Mouse (Mus musculus): ENCODE measurements around the gene Il6ra. TPM values are rescaled to one million over a fixed set of nuclear protein-coding genes. Genes with fewer than 3 reads are reported as not detected.

Gene Il6ra
- polyA plus RNA-seq, 1 experiment, result 10.4 TPM

GRCm38 (mm10) chr3:89823594-89823993 lies 89.4 kb downstream of the Il6ra start:
- no peaks in the 10 kb centered on the region for H3K36me3 ChIP-seq (ENCODE audit: control insufficient read depth, insufficient read depth, low read length)
- H3K4me1 ChIP-seq (replicated peaks; ENCODE audit: control insufficient read depth, insufficient read depth, low read length), result peaks cover 30% of the 10 kb centered on the region
- WGBS, result 48% methylated on average over 2 of the region's 2 CpGs
- no peaks in the 10 kb centered on the region for H3K27me3 ChIP-seq (ENCODE audit: control insufficient read depth, insufficient read depth, low read length)
- no peak for TF ChIP-seq CTCF (IDR thresholded peaks at IDR 0.05; ENCODE audit: borderline replicate concordance, control insufficient read depth, extremely low read depth, insufficient read depth, low read length, poor library complexity)
- no peak for TF ChIP-seq POLR2A (IDR thresholded peaks at IDR 0.05; ENCODE audit: control insufficient read depth, extremely low read depth, insufficient read depth, low read length, poor library complexity)
- no peak for DNase-seq
- H3K4me3 ChIP-seq (ENCODE audit: control insufficient read depth, insufficient read depth, low read length), result no peak overlapping the region
- no peak overlapping the region for H3K27ac ChIP-seq (ENCODE audit: control insufficient read depth, insufficient read depth, low read length)

GRCm38 (mm10) chr3:89821548-89822480 lies 91.2 kb downstream of the Il6ra start:
- no peaks in the 10 kb centered on the region for H3K27me3 ChIP-seq (ENCODE audit: control insufficient read depth, insufficient read depth, low read length)
- 39% methylated on average over 10 of the region's 10 CpGs for WGBS
- TF ChIP-seq POLR2A (IDR thresholded peaks at IDR 0.05; ENCODE audit: control insufficient read depth, extremely low read depth, insufficient read depth, low read length, poor library complexity) (no peak), CTCF (IDR thresholded peaks at IDR 0.05; ENCODE audit: borderline replicate concordance, control insufficient read depth, extremely low read depth, insufficient read depth, low read length, poor library complexity) (no peak)
- no peak for DNase-seq
- no peaks in the 10 kb centered on the region for H3K36me3 ChIP-seq (ENCODE audit: control insufficient read depth, insufficient read depth, low read length)
- peaks cover 30% of the 10 kb centered on the region for H3K4me1 ChIP-seq (replicated peaks; ENCODE audit: control insufficient read depth, insufficient read depth, low read length)
- H3K27ac ChIP-seq (ENCODE audit: control insufficient read depth, insufficient read depth, low read length), result peak overlapping the region; percentile 53; the same call in 1 of the 2 replicates
- H3K4me3 ChIP-seq (ENCODE audit: control insufficient read depth, insufficient read depth, low read length), result no peak overlapping the region

- DNase-seq, result peak; percentile 6
- H3K4me3 ChIP-seq (ENCODE audit: control insufficient read depth, insufficient read depth, low read length), result no peak overlapping the region
- H3K4me1 ChIP-seq (replicated peaks; ENCODE audit: control insufficient read depth, insufficient read depth, low read length), result peaks cover 30% of the 10 kb centered on the region
- no peaks in the 10 kb centered on the region for H3K27me3 ChIP-seq (ENCODE audit: control insufficient read depth, insufficient read depth, low read length)
- no peaks in the 10 kb centered on the region for H3K36me3 ChIP-seq (ENCODE audit: control insufficient read depth, insufficient read depth, low read length)
- TF ChIP-seq POLR2A (IDR thresholded peaks at IDR 0.05; ENCODE audit: control insufficient read depth, extremely low read depth, insufficient read depth, low read length, poor library complexity) (no peak), CTCF (IDR thresholded peaks at IDR 0.05; ENCODE audit: borderline replicate concordance, control insufficient read depth, extremely low read depth, insufficient read depth, low read length, poor library complexity) (no peak)
- WGBS, result 14% methylated on average over 11 of the region's 11 CpGs
- peak overlapping the region; percentile 53; the same call in 1 of the 2 replicates for H3K27ac ChIP-seq (ENCODE audit: control insufficient read depth, insufficient read depth, low read length)
Measured at GRCm38 (mm10) chr3:89821096-89821513, 91.9 kb downstream of the Il6ra start.

- Histone ChIP-seq H3K4me1 (replicated peaks; ENCODE audit: control insufficient read depth, insufficient read depth, low read length) (peaks cover 30% of the 10 kb centered on the region), H3K27ac (ENCODE audit: control insufficient read depth, insufficient read depth, low read length) (no peak overlapping the region), H3K27me3 (ENCODE audit: control insufficient read depth, insufficient read depth, low read length) (no peaks in the 10 kb centered on the region), H3K4me3 (ENCODE audit: control insufficient read depth, insufficient read depth, low read length) (no peak overlapping the region), H3K36me3 (ENCODE audit: control insufficient read depth, insufficient read depth, low read length) (no peaks in the 10 kb centered on the region)
- TF ChIP-seq CTCF (IDR thresholded peaks at IDR 0.05; ENCODE audit: borderline replicate concordance, control insufficient read depth, extremely low read depth, insufficient read depth, low read length, poor library complexity) (no peak), POLR2A (IDR thresholded peaks at IDR 0.05; ENCODE audit: control insufficient read depth, extremely low read depth, insufficient read depth, low read length, poor library complexity) (no peak)
- WGBS, result 82% methylated on average over 12 of the region's 12 CpGs
- DNase-seq, result no peak
Measured at GRCm38 (mm10) chr3:89820311-89821095, 92.5 kb downstream of the Il6ra start.

GRCm38 (mm10) chr3:89819897-89820296 lies 93.1 kb downstream of the Il6ra start:
- no peak overlapping the region for H3K4me3 ChIP-seq (ENCODE audit: control insufficient read depth, insufficient read depth, low read length)

GRCm38 (mm10) chr3:89818605-89819004 lies 94.4 kb downstream of the Il6ra start:
- no peaks in the 10 kb centered on the region for H3K27me3 ChIP-seq (ENCODE audit: control insufficient read depth, insufficient read depth, low read length)
- no peak overlapping the region for H3K4me3 ChIP-seq (ENCODE audit: control insufficient read depth, insufficient read depth, low read length)
- WGBS, result 96% methylated on average over 3 of the region's 3 CpGs
- peaks cover 28% of the 10 kb centered on the region for H3K4me1 ChIP-seq (replicated peaks; ENCODE audit: control insufficient read depth, insufficient read depth, low read length)
- H3K27ac ChIP-seq (ENCODE audit: control insufficient read depth, insufficient read depth, low read length), result no peak overlapping the region
- H3K36me3 ChIP-seq (ENCODE audit: control insufficient read depth, insufficient read depth, low read length), result no peaks in the 10 kb centered on the region
- no peak for DNase-seq
- TF ChIP-seq CTCF (IDR thresholded peaks at IDR 0.05; ENCODE audit: borderline replicate concordance, control insufficient read depth, extremely low read depth, insufficient read depth, low read length, poor library complexity) (no peak), POLR2A (IDR thresholded peaks at IDR 0.05; ENCODE audit: control insufficient read depth, extremely low read depth, insufficient read depth, low read length, poor library complexity) (no peak)

More at GRCm38 (mm10) chr3:89819897-89820296, 93.1 kb downstream of the Il6ra start:
- WGBS, result 3% methylated on average over 7 of the region's 7 CpGs
- Histone ChIP-seq H3K36me3 (ENCODE audit: control insufficient read depth, insufficient read depth, low read length) (no peaks in the 10 kb centered on the region), H3K4me1 (replicated peaks; ENCODE audit: control insufficient read depth, insufficient read depth, low read length) (peaks cover 30% of the 10 kb centered on the region), H3K27ac (ENCODE audit: control insufficient read depth, insufficient read depth, low read length) (no peak overlapping the region), H3K27me3 (ENCODE audit: control insufficient read depth, insufficient read depth, low read length) (no peaks in the 10 kb centered on the region)
- DNase-seq, result peak; percentile 26
- no peak for TF ChIP-seq POLR2A (IDR thresholded peaks at IDR 0.05; ENCODE audit: control insufficient read depth, extremely low read depth, insufficient read depth, low read length, poor library complexity)
- TF ChIP-seq CTCF (IDR thresholded peaks at IDR 0.05; ENCODE audit: borderline replicate concordance, control insufficient read depth, extremely low read depth, insufficient read depth, low read length, poor library complexity), result no peak
